Mouse (Mus musculus) CD4-positive, CD25-positive, alpha-beta regulatory T cell, adult 2 months (primary cell): ENCODE results near the gene Imp3.
"Not testable (repeated sequence)": the region's sequence is repeated elsewhere in the genome, so short reads cannot be mapped to it uniquely, and the experiment has no call there.

Experiments used
- DNase-seq: peaks from one replicate; pipeline ENCODE4 v3.0.0-alpha.2; 2012; ENCODE audit warnings: low read depth, low spot score

The Imp3 gene

DNA sequence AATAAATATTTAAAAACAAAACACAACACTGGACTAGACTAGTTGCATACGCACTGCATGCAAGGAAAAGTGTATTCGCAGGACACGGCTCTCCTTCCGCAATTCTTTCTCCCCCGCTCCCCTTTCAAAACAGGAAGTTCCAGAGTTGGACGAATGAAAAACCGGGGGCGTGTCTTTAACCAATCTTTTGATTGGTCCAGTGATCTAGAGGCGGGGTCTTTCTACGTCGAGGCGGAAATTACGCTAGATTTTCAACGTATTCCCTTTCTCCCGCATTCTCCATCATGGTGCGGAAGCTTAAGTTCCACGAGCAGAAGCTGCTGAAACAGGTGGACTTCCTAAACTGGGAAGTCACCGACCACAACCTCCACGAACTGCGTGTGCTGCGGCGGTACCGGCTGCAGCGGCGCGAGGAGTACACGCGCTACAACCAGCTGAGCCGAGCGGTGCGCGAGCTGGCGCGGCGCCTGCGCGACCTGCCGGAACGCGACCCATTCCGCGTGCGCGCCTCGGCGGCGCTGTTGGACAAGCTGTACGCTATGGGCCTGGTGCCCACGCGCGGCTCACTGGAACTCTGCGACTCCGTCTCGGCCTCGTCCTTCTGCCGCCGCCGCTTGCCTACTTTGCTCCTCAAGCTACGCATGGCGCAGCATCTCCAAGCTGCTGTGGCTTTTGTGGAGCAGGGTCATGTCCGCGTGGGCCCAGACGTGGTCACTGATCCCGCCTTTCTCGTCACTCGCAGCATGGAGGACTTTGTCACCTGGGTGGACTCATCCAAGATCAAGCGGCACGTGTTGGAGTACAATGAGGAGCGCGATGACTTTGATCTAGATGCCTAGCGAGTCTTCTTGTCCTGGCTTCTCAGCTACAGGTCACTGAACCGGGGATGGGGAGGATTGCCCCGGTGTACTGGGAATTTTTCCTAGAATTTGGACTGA, at the start of gene Imp3:
Imp3 (plus strand) TSS at position 253 of the 938 bp plus-strand sequence.
- peak; percentile 93 for DNase-seq

DNA sequence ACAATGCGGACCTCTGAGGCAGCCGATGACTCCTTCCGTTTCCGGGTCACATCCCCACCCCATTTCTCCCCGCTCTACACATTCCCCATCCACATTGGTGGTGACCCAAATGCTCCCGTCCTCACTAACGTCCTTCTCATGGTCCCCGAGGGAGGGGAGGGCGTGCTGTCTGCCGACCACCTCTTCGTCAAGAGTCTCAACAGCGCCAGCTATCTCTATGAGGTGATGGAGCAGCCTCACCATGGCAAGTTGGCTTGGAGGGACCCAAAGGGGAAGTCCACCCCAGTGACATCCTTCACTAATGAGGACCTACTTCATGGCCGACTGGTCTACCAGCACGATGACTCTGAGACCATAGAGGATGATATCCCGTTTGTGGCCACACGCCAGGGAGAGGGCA, 49.7 kb upstream of the Imp3 start:
- no peak for DNase-seq

DNA sequence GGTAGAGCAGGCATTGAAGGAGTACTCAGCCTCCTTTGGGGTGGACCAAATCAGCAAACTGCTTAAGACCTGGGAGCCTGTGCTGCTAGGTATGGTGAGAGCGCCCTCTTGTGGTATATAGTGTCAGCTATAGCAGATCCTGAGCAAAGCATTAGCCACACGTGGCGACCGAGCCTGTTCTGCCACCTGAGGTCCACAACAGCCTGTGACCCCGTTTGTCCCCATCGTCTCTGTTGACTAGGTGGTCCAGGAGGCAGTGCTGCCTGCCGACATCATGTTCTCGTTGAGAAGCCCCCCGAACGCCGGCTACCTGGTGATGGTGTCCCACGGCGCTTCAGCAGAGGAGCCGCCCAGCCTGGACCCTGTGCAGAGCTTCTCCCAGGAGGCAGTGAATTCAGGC, 47.5 kb upstream of the Imp3 start:
- peak; percentile 88 for DNase-seq

DNA sequence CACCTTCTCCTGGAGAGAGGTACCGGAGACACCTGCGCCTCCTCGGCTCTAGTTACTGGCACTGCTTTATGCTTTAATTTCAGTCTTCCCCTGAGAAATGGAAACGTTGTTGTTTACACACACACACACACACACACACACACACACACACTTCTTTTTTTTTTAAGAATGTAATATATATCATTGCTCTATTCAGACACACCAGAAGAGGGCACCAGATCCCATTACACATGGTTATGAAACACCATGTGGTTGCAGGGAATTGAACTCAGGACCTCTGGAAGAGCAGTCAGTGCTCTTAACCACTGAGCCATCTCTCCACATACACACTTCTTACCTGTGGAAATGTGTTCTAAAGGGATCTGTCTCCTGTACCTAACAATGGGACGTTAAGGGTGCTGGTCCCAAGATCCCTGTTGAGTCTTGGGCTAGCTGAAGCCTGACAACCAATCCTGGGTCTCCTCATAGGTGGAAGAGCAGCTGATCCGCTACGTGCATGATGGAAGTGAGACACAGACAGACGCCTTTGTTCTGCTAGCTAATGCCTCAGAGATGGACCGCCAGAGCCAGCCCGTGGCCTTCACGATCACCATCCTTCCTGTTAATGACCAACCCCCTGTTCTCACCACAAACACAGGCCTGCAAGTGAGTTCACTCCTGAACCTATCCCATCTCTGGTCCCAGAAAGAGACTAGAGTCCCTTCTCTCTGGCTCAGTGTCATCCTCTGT, 46.6 kb upstream of the Imp3 start:
- DNase-seq, result no peak

DNA sequence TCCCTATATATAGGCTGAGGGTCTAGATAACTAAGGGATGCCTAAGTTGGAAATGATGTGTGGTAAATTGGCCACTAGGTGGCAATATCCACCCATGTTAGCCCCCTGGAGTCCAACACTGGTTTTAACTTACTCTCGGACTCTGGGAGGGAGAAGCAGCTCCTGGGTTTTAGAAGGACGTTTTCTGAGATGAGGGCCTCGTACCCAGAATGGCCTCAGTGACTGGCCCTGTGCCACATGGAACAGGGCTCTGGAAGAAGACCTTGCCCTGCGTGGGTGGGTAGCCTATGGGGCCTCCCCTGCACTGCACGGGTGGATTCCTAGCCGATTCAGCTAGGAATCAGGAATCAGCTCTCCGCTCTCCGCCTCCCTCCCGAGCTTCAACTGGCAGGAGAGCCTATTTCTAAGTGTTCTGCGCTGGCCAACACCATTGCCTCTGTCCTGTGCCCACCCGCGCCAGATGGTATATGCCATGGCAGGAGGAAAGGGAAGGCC, 45.7 kb upstream of the Imp3 start:
- peak; percentile 79 for DNase-seq

DNA sequence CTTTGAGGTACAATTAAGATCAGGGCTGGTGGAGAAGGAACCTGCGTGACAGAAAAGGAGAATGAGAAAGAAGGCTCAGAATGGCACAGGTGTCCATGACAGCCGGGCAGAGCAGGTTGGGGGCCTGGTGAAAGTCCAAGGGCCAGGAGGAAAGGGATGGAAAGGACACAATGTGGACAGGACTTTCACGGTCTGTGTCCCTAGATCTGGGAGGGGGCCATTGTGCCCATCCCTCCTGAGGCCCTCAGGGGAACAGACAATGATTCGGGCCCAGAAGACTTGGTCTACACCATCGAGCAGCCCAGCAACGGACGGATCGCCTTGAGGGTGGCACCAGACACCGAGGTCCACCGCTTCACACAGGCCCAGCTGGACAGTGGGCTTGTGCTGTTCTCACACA, 45.2 kb upstream of the Imp3 start:
- no peak for DNase-seq

DNA sequence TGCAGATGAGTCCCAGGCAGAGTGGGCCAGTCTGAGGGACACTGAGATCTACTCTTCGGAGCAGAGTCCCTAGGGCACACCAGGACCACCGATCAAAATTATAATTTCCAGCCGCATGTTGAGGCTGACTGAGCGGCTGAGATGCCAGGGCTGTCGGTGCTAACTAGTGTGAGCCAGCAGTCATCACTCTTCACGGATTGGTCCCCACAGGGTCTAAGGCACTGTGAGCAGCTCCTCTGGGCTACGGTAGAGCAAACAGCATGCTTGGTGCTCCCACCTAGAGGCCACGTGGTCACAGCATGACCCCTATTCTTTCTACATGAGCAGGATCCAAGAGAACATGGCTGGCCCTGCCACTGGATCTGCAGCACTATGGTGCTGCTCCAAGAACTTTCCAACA, 44.0 kb upstream of the Imp3 start:
- DNase-seq, result no peak

DNA sequence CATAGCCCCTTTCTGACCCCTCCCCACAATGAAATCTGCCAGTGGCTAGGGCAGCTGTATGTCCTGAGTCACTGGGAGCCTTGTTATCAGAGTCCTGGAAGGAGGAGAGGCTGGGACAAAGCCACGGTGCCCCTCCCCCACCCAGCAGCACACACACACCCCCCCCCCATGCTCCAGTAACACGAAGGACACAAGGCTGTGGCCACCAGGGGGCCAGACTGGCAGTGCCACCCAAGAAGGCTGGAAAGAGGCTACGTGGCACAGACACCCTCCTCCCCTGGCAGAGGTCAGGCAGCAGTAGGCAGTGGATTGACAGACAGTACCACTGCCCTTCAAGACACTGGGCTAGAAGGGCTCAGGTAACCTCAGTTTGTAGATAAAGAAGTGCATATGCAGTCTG, 43.3 kb upstream of the Imp3 start:
- DNase-seq, result peak; percentile 44

DNA sequence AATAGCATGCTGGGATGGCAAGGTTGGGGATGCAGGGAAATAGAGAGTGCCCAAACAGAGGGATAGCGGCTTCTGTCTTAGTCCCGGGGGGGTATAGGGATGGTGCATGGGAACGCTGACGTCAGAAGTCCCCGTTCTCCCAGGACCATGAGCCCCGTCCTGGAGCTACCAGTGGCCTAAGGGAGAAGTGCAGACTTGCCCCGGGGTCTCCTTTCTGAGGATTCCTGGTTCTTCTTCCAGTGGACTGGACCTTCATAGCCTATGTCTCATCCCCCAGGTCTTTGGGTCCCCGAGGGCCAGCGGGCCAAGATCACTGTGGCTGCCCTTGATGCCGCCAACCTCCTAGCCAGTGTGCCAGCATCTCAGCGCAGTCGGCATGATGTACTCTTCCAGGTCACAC, 40.5 kb upstream of the Imp3 start:
- no peak for DNase-seq

DNA sequence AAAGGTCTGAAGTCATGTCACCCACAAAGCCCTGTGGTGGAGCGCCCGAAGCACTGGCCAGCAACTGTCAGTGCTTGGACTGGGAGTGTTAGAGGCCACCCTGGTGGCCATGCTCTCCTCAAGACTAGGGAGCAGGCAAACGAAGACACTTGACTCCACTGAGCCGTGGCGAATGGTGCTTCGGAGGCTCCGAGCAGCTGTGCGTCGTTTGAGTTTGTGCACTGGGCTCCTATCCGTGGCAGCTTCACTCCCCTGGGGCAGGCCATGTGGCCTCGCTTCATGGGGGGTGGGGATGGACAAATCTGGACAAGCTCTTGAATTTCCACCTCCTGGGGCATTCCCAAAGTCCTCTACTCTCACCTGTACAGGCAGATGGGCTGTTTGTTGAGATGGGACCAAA, 37.9 kb upstream of the Imp3 start:
- DNase-seq, result no peak

DNA sequence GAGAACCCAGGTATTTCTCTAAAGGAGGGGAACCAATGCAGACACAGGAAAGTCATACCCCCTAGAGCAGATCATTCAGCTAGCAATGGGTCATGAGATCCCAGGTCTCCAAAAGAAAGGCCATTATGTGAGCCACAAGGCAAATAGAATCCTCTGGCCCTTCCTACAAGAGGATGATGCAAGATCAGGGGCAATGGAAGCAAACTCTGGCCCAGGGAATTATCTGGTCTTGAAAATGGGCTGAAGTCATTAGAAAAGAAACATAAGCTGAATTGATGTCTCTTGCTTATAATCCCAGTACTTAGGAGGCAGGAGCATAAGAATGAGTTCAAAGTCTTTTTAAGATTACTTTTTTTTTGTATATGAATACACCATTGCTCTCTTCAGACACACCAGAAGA, 37.2 kb upstream of the Imp3 start:
- no peak for DNase-seq

DNA sequence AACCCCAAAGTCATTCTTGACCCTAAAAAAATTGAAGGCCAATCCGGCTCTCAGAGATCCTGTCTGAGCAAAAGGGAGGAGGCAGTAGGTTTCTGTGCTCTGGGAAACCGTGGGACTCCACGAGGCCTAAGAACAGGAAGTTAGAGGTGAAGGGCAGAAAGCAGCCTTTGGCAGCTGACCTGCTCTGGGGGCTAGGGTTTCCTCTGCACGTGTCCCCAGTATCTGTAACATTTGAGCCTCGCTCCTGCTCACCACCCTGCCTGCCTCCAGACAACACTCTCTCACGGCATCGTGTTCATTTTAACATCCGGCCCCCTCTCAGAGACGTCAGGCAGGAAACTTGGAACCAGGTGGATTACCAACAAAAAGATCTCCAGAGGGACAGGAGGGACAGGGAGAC, 36.7 kb upstream of the Imp3 start:
- no peak for DNase-seq

DNA sequence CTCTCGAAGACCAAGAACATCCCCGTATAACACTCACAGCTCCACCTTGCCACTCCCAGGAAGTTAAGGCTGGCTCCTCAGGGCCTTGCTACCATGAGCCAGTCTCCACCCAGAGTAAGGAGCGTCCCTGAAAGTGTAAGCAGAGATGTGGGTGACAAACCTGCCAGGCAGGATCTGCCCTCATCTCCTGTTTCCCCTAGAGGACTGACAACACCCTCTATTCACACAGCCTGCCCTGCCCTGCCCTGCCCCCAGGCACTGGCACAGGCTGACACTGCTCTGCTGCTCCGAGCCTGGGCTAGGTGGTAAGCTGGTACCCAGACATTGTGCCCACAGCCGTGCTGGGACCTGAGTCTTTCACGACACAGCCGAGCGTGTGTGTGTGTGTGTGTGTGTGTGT, 36.1 kb upstream of the Imp3 start:
- peak; percentile 28 for DNase-seq

DNA sequence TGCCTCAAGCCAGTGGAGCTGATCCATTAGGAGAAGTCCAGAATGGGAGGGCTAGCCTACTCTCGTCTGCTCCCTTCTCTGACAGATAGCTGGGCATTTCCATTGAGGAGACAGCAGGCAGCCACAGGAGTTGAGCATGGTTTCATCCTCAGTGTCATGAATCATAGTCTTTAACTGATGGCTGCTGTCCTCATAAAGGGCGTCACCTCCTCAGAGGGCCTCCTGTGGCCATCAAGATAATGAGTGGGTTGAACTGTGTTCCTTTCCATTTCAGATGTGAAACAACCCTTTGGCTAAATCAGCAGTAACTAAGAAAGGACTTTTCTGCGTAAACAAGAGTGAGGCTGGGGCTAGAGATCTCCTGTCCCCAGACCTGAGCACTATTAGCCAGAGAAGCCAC, 33.6 kb upstream of the Imp3 start:
- no peak for DNase-seq

DNA sequence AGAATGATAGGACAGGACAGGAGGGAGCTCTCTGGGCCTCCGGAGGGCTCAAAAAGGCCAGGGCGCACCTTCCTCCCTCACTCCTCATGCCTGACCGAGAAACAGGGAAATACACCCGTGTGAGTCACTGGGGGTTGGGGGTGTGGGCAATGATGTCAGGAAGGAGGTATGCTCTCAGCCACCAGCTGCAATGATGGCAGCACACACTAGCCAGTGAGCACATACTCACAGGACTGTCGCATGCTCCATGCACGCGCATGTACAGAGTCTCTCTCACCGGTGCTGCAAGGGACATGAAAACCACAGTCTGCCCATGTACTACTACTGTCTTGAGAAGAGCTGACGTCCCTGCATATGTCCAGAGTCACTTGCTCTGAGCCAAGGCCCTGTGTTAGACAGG, 29.7 kb upstream of the Imp3 start:
- DNase-seq, result no peak

DNA sequence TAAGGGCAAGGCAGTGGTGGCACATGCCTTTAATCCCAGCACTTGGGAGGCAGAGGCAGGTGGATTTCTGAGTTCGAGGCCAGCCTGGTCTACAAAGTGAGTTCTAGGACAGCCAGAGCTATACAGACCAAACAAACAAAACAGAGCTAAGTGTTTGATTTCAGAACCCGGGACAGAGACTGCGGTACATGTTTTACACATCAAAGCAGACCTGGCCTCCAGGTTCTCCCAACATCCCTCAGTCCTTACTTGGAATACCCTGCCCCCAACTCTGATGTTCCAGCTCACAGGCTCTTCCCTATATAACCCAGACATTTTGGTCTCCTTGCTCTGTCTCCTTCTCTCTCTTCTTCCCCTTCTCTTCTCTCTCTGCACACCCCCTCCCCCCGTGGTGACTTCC, 27.3 kb upstream of the Imp3 start:
- not testable (repeated sequence) for DNase-seq

DNA sequence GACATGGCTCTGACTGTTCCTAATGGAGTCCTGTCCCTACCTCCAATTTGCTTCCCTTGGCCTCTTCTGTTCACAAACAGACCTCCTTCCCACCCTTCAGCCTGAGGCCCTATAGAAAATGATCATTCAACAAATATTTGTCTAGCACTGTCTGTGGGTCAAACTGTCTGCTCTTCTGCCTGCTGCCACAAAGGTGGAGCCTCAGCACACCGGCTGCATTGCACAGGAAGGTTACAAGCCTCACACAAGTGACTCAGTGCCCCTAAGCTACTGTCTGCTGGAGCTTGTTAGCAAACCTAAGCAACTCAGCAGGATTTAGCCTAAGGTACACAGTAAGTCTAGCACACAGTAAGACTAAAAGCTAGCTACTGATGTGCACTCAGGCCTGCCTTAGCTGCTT, 26.3 kb upstream of the Imp3 start:
- no peak for DNase-seq

DNA sequence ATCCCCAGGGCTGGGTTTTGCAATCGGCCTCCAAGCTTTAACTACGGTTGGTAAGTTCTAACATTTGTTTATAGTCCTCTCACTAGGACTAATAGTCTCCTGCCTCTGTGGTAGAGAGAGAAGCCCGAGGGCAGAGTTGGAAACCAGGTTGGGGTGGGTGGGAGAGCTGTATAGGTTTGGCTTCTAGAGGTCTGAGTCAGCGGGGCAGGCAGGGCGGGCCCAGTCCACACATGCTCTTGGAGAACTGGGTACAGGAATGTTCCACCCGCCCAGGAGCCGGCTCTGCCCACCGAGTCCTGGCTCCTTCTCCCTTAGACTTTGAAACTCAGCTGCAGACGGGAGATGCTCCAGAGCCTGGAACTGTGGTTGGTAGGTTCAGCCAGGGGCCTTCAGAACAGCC, 23.3 kb upstream of the Imp3 start:
- no peak for DNase-seq

DNA sequence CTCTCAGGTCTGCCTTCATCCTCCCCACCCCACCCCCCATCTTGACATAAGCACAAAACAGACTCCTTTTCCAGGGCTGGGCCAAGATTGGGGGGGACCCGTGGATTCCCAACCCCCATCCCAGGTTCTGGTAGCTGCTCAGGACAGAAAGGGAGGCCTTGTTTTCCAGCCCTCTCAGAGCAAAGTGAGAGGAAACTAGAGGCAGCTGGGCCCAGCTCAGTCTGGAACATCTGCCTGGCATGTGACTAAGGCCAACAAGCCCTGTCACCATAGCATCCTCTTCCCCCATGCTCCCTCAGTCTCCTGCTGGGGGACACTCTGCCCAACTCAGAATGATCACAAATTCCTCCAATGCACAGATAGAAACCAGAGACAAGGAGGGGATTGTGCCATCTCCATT, 22.2 kb upstream of the Imp3 start:
- no peak for DNase-seq

DNA sequence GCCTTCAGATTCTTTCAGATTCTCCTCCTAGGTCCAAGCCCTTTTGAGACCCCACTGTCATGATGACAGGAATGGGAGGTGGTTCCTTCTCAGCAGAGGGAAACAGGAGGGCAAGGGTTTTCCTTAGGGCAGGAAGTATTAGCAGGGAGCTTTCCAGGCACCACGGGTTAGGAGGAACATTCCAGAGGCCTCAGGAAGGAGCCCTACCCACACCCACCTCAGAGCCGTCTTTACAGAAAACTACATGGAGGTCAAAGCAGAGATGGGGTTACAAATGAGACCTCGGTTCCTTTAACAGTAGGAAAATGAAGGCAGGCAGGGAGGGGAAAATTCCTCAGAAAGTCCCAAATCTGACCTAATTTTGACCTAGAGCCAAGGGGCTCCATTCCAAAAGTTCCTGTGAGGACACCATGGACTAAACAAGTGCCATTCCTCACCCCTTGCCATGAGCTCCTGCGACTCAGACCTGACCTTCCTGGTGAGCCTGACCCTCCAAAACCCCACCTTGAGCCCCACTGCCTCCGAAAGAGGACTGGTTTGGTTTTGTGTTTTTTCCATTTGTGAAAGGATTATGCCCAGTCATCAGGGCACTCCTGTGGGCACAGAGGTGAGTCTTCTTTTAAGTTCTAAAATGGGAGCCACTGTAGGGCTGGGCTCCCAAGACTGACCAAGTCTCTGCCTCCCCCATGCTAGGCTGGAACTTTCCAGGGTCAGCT, 21.4 kb upstream of the Imp3 start:
- DNase-seq, result no peak

DNA sequence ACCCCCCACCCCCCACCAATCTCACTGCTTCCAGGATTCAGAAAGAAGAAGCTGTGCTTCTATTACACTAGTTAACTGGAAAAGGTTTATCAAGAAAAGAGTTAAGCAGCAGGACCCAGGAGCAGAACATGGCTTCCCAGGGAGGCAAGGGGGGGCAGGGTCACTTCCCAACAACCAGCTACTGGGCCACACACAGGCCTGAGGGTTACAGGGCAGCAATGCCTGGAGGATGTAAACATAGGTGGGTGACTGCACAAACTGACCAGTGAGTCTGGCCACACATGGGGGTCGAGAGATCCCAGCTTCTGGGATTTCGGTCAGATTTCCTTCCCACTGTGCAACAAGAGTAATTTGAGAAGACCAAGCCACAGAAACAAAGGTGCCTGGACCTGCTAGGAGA, 20.1 kb upstream of the Imp3 start:
- DNase-seq, result no peak

DNA sequence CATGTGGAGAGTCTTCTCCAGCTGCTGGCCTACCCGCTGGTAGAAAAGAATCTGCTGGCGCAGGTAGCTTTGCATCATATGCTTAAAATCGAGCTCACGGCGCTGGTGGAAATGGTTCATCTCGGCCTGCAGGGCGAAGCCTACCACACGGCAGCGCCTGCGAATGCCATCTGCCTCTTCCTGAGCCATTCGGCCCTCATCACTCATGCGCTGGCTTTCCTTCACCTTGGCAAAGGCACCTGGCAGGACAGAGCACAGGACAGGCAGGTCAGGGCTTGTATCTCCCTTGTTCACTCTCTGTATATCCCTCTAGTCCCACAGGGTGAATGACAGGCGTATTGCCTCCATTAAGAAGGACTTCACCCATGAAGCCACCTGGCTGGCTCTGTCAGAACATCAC, 18.8 kb upstream of the Imp3 start:
- no peak for DNase-seq
